ENCODE assay signal across 8 mouse cellular contexts in the genomic region with DNA sequence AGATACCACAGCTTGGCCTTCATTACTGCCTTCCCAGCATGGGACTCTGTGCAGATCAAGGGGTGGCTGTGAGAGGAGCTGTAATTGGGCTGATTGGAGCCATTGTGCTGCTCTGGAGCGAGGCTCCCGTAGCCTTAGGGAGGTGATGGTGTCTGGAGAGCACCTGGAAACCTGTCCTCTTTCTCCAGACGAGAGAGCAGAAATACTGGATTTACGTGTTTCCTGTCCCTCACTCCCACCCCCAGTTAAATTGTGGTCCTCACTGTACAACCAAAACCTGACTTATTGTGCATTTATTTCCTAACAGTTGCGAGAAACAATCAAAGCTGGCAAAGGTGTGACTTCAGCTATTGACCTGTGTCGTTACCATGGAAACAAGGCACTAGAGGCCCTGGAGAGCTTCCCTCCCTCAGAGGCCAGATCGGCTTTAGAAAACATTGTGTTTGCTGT. TPM values are rescaled to one million over a fixed set of nuclear protein-coding genes. Genes with fewer than 3 reads are reported as not detected.
DNase-seq lines count a peak whose midpoint lies in the region; ATAC-seq lines count a peak whose summit lies in the region.

No protein-coding gene starts in this region.

- H3K27me3 ChIP-seq in kidney, embryonic 14.5 days (ENCODE audit: control insufficient read depth, insufficient read depth, low read length), result no peaks in the 10 kb centered on the region
- H3K27me3 ChIP-seq in forebrain, embryonic 13.5 days, result no peaks in the 10 kb centered on the region
- no peaks in the 10 kb centered on the region for H3K27me3 ChIP-seq in limb, embryonic 13.5 days
- no peaks in the 10 kb centered on the region for H3K27me3 ChIP-seq in neural tube, embryonic 13.5 days

- H3K4me3 ChIP-seq in kidney, embryonic 14.5 days (ENCODE audit: low read length), result no peak overlapping the region
- H3K4me3 ChIP-seq in forebrain, embryonic 13.5 days, result no peak overlapping the region
- no peak overlapping the region for H3K4me3 ChIP-seq in limb, embryonic 13.5 days
- H3K4me3 ChIP-seq in neural tube, embryonic 13.5 days, result no peak overlapping the region

- peaks cover 20% of the 10 kb centered on the region for H3K4me1 ChIP-seq in kidney, embryonic 14.5 days (ENCODE audit: control insufficient read depth, insufficient read depth, low read length)
- H3K4me1 ChIP-seq in forebrain, embryonic 13.5 days, result peaks cover 25% of the 10 kb centered on the region
- peaks cover 11% of the 10 kb centered on the region for H3K4me1 ChIP-seq in limb, embryonic 13.5 days
- peaks cover 36% of the 10 kb centered on the region for H3K4me1 ChIP-seq in neural tube, embryonic 13.5 days (replicated peaks)

- peak overlapping the region; percentile 14; the same call in 1 of the 2 replicates for H3K27ac ChIP-seq in kidney, embryonic 14.5 days (ENCODE audit: low read depth, low read length)
- H3K27ac ChIP-seq in forebrain, embryonic 13.5 days, result peak overlapping the region; percentile 81
- peak overlapping the region; percentile 15; the same call in 1 of the 2 replicates for H3K27ac ChIP-seq in limb, embryonic 13.5 days
- H3K27ac ChIP-seq in neural tube, embryonic 13.5 days (replicated peaks), result peak overlapping the region; percentile 64

- intact Hi-C loops in gastrocnemius, postnatal 14 days (cut with DNase I; ENCODE audit: low total_unique reads), result no loop called here

- 7% methylated on average over 7 of the region's 7 CpGs for WGBS in kidney, embryonic 14.5 days
- WGBS in forebrain, embryonic 13.5 days, result 4% methylated on average over 7 of the region's 7 CpGs
- WGBS in limb, embryonic 13.5 days, result 12% methylated on average over 7 of the region's 7 CpGs
- 4% methylated on average over 7 of the region's 7 CpGs for WGBS in neural tube, embryonic 13.5 days

- H3K9me3 ChIP-seq in kidney, embryonic 14.5 days (ENCODE audit: control insufficient read depth, low read length), result no peaks in the 10 kb centered on the region
- H3K9me3 ChIP-seq in forebrain, embryonic 13.5 days (replicated peaks), result no peaks in the 10 kb centered on the region
- 0 out of 2 replicates have a peak, but pooled peaks cover 6% of the 10 kb centered on the region for H3K9me3 ChIP-seq in limb, embryonic 13.5 days
- no peaks in the 10 kb centered on the region for H3K9me3 ChIP-seq in neural tube, embryonic 13.5 days

- no peak overlapping the region for H3K4me2 ChIP-seq in kidney, embryonic 14.5 days (replicated peaks; ENCODE audit: low read depth, low read length)
- H3K4me2 ChIP-seq in forebrain, embryonic 13.5 days, result peak overlapping the region; percentile 8; the same call in 1 of the 2 replicates
- H3K4me2 ChIP-seq in limb, embryonic 13.5 days (replicated peaks), result 0 out of 2 replicates have a peak overlapping the region, but pooled peaks have one; percentile 25
- 0 out of 2 replicates have a peak overlapping the region, but pooled peaks have one; percentile 0 for H3K4me2 ChIP-seq in neural tube, embryonic 13.5 days

- DNase-seq in kidney, postnatal 10 days, result no peak
- no peak for DNase-seq in gastrocnemius, postnatal 14 days
- DNase-seq in thymus, postnatal 14 days, result no peak
- no peak for DNase-seq in adrenal gland, postnatal 36 days

- H3K9ac ChIP-seq in kidney, embryonic 14.5 days (ENCODE audit: low read depth, low read length), result no peak overlapping the region
- no peak overlapping the region for H3K9ac ChIP-seq in forebrain, embryonic 13.5 days
- no peak overlapping the region for H3K9ac ChIP-seq in limb, embryonic 13.5 days
- no peak overlapping the region for H3K9ac ChIP-seq in neural tube, embryonic 13.5 days

- no peak for ATAC-seq in kidney, embryonic 14.5 days (ENCODE audit: low FRiP score, low TSS enrichment)
- ATAC-seq in forebrain, embryonic 13.5 days, result peak; percentile 79
- peak; percentile 71; the same call in 1 of the 2 replicates for ATAC-seq in limb, embryonic 13.5 days (ENCODE audit: low FRiP score, low read depth)
- ATAC-seq in neural tube, embryonic 13.5 days (ENCODE audit: low read depth), result peak; percentile 59

- H3K36me3 ChIP-seq in kidney, embryonic 14.5 days (ENCODE audit: control insufficient read depth, insufficient read depth, low read length), result no peaks in the 10 kb centered on the region
- H3K36me3 ChIP-seq in forebrain, embryonic 13.5 days (ENCODE audit: poor library complexity, severe bottlenecking), result peaks cover 3% of the 10 kb centered on the region; the same call in 1 of the 2 replicates
- H3K36me3 ChIP-seq in limb, embryonic 13.5 days, result no peaks in the 10 kb centered on the region
- no peaks in the 10 kb centered on the region for H3K36me3 ChIP-seq in neural tube, embryonic 13.5 days

RNA-seq across cellular contexts. Expression of a gene that starts 39.1 kb away (rescaled TPM):
- polyA plus RNA-seq in kidney, embryonic 14.5 days (2014; fragmentation: Nextera tagmentation; extraction: Ambion mirVana), result 8.4 and 8.9 TPM in 2 replicates
- 3.8 and 5.0 TPM in 2 replicates for polyA plus RNA-seq in forebrain, embryonic 13.5 days (2015; fragmentation: Nextera tagmentation; extraction: Ambion mirVana)
- polyA plus RNA-seq in limb, embryonic 13.5 days (2015; fragmentation: Nextera tagmentation; extraction: Ambion mirVana), result 4.8 and 5.1 TPM in 2 replicates
- 3.0 and 3.5 TPM in 2 replicates for polyA plus RNA-seq in neural tube, embryonic 13.5 days (2015; fragmentation: Nextera tagmentation; extraction: Ambion mirVana)
- 1 to 10 TPM; 3.7 to 4.8 TPM for total RNA-seq in gastrocnemius, postnatal 14 days (2021)
- 1 to 10 TPM; 6.1 to 6.2 TPM for total RNA-seq in adrenal gland, postnatal 36 days (2021)

Comparison
In these comparisons a context has a peak if more than half of its experiments do, and no peak if none do; other contexts are left out.
1. H3K27ac ChIP-seq: peak in every context shown above with its lines; median percentile 81 in forebrain, embryonic 13.5 days; 64 in neural tube, embryonic 13.5 days; 15 in limb, embryonic 13.5 days; 14 in kidney, embryonic 14.5 days.